Mouse (Mus musculus): ENCODE data around the gene Fam227b. TPM values are rescaled to one million over a fixed set of nuclear protein-coding genes. Genes with fewer than 3 reads are reported as not detected.
A peak's percentile ranks its signal among the peaks of the same experiment; 100 is the strongest.

Gene Fam227b
- polyA plus RNA-seq, 1 experiment from 2014 or later: not detected

DNA sequence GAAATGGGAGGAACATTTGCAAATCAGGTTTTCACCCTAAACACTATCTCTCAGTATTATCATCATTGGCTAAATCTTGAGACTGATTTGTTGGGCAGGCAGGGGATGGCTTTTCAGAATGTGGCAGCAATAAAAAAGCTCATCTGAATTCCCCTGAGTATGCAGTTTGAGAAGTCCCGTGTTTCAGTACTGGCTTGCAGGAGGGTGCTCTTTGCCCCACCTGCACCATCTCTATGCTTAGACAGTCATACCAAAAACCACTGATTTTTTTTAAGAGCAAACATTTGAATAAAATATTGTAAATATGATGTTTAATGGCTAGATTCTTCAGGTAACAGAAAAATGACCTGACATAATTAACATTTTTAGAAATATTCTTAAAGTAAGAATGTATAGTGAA lies 82.1 kb downstream of the Fam227b start:
- Histone ChIP-seq H3K9me3 (ENCODE audit: control insufficient read depth, low read length) (no peaks in the 10 kb centered on the region), H3K36me3 (ENCODE audit: control insufficient read depth, insufficient read depth, low read length) (no peaks in the 10 kb centered on the region), H3K4me2 (ENCODE audit: low read length) (no peak overlapping the region), H3K9ac (ENCODE audit: low read length) (no peak overlapping the region), H3K27ac (ENCODE audit: low read depth) (no peak overlapping the region), H3K27me3 (replicated peaks; ENCODE audit: control insufficient read depth, insufficient read depth, low read length) (no peaks in the 10 kb centered on the region), H3K4me1 (replicated peaks; ENCODE audit: control insufficient read depth, insufficient read depth, low read length) (no peaks in the 10 kb centered on the region), H3K4me3 (ENCODE audit: low read depth, low read length) (no peak overlapping the region)
- no peak for ATAC-seq (replicated peaks; ENCODE audit: low FRiP score, low TSS enrichment, low read depth)
- DNase-seq (ENCODE audit: low spot score): no peak
- WGBS: 58% methylated on average over 1 of the region's 1 CpGs

DNA sequence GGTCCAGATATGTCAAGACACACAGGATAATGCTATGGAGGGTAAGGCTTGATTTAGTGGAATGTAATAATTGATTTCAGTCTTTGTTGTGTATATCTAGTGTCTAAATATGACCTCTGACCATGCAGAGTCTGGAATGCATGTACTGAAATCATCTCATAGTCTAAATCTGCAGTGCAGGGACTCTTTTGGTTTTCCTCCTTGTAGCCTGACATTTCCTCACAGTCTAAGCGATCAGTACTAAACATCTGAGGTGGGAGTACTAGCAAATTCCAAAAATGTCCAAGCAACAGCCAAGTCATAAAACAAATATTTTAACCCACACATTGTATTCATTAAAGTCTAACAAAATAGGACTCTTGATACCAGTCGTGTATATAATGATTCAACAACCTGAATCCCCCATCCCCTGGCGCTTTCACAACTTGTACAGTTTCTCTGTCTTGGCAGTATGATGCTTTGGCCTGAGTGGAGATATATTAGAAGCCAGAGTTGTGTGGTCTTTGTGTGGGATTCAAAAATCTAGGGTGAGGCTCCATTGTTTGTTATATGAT lies 86.4 kb downstream of the Fam227b start:
- DNase-seq (ENCODE audit: low spot score) (no peak), ATAC-seq (replicated peaks; ENCODE audit: low FRiP score, low TSS enrichment, low read depth) (no peak)
- WGBS: 79% methylated on average over 3 of the region's 3 CpGs
- Histone ChIP-seq H3K36me3 (ENCODE audit: control insufficient read depth, insufficient read depth, low read length) (no peaks in the 10 kb centered on the region), H3K4me1 (replicated peaks; ENCODE audit: control insufficient read depth, insufficient read depth, low read length) (peaks cover 4% of the 10 kb centered on the region), H3K27me3 (replicated peaks; ENCODE audit: control insufficient read depth, insufficient read depth, low read length) (no peaks in the 10 kb centered on the region), H3K4me2 (ENCODE audit: low read length) (no peak overlapping the region), H3K9me3 (ENCODE audit: control insufficient read depth, low read length) (no peaks in the 10 kb centered on the region), H3K4me3 (ENCODE audit: low read depth, low read length) (no peak overlapping the region), H3K9ac (ENCODE audit: low read length) (no peak overlapping the region), H3K27ac (ENCODE audit: low read depth) (no peak overlapping the region)

DNA sequence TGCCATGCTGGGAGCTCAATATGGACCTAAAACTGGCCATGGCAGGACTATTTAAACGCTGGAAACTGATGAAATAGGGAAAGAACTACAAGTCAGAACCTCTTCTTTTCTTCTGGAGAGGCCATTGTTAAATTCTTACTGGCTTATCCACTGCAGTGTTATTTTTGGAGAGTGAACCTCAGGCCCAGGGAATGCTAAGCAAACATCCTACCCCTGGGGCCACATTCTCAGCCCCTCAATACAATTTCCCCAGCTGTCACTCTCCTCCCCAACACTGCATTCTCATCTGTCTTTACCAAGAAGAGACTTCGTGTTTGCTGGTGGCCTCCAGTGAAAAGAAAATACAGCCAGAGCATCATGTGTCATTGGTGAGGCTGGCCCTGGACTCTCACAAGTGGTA lies 87.0 kb downstream of the Fam227b start:
- no peak for ATAC-seq (replicated peaks; ENCODE audit: low FRiP score, low TSS enrichment, low read depth)
- no peak overlapping the region for H3K9ac ChIP-seq (ENCODE audit: low read length)
- DNase-seq (ENCODE audit: low spot score): no peak

DNA sequence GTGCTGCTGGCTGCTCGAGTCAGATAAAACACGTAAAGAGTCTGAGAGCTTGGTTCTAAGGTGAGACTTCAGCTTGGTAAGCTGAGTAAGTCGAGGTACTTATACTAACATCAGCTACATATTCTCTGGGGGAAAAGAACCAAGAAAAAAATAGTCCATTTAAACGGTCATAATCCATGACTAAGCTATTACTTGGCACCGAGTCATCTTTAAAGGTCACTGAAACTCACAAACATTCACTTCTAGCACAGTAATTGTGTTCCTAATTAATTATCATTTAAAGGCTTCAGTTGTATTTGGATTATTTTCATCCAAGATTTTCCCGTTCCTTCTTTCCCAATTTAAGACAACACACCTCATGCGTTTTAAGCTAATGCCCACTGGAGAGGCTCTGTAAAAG lies 88.9 kb downstream of the Fam227b start:
- no peak for DNase-seq (ENCODE audit: low spot score)
- no peak overlapping the region for H3K4me3 ChIP-seq (ENCODE audit: low read depth, low read length)
- no peak overlapping the region for H3K27ac ChIP-seq (ENCODE audit: low read depth)
- WGBS: 77% methylated on average over 7 of the region's 7 CpGs
- H3K9ac ChIP-seq (ENCODE audit: low read length): no peak overlapping the region
- H3K36me3 ChIP-seq (ENCODE audit: control insufficient read depth, insufficient read depth, low read length): no peaks in the 10 kb centered on the region
- H3K4me2 ChIP-seq (ENCODE audit: low read length): no peak overlapping the region
- no peak for ATAC-seq (replicated peaks; ENCODE audit: low FRiP score, low TSS enrichment, low read depth)
- H3K4me1 ChIP-seq (replicated peaks; ENCODE audit: control insufficient read depth, insufficient read depth, low read length): peaks cover 4% of the 10 kb centered on the region
- H3K9me3 ChIP-seq (ENCODE audit: control insufficient read depth, low read length): no peaks in the 10 kb centered on the region
- H3K27me3 ChIP-seq (replicated peaks; ENCODE audit: control insufficient read depth, insufficient read depth, low read length): no peaks in the 10 kb centered on the region

More for the DNA sequence above, 87.0 kb downstream of the Fam227b start:
- Histone ChIP-seq H3K4me3 (ENCODE audit: low read depth, low read length) (no peak overlapping the region), H3K36me3 (ENCODE audit: control insufficient read depth, insufficient read depth, low read length) (no peaks in the 10 kb centered on the region), H3K4me1 (replicated peaks; ENCODE audit: control insufficient read depth, insufficient read depth, low read length) (peaks cover 4% of the 10 kb centered on the region), H3K27ac (ENCODE audit: low read depth) (no peak overlapping the region), H3K9me3 (ENCODE audit: control insufficient read depth, low read length) (no peaks in the 10 kb centered on the region), H3K4me2 (ENCODE audit: low read length) (no peak overlapping the region), H3K27me3 (replicated peaks; ENCODE audit: control insufficient read depth, insufficient read depth, low read length) (no peaks in the 10 kb centered on the region)
- 39% methylated on average over 2 of the region's 2 CpGs for WGBS

DNA sequence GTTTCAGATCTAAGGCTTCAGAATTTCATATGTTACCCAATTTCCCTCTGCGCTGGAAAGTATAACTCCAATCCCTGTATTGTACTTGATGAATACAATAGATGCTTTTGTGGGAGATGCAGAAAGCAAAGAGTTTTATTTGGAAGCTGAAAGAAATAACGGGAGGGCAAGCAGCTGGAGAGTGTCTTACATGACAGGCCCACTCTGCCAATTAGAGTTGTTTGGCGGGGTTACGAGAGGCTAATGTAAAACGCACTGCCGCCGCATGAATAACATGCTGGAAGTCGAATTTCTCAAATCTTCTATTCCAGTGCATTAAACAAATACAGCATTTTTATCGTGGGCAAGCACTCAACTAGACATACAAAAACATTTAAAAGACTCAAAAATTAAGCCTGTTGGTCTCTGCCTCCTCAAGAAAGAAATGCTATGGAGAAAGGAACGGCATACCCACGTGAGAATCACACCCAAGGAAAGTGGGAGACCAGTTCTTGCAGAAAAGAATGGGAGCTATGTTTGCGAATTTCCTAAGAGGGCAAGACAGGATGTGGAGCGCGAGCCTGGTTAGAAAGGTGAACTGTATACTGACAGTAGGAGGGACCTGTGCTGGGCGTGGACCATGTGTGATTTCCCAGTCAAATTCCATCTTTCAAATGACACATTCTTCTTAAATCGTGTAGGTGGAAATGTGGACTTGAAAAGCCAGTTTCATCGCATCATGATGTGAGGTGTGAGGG lies 90.6 kb downstream of the Fam227b start:
- H3K9me3 ChIP-seq (ENCODE audit: control insufficient read depth, low read length): no peaks in the 10 kb centered on the region
- peak overlapping the region; percentile 2; the same call in 1 of the 2 replicates for H3K27ac ChIP-seq (ENCODE audit: low read depth)
- H3K27me3 ChIP-seq (replicated peaks; ENCODE audit: control insufficient read depth, insufficient read depth, low read length): no peaks in the 10 kb centered on the region
- WGBS: 49% methylated on average over 17 of the region's 17 CpGs
- peak overlapping the region; percentile 11; the same call in 1 of the 2 replicates for H3K4me2 ChIP-seq (ENCODE audit: low read length)
- peak; percentile 32; the same call in 1 of the 2 replicates for ATAC-seq (replicated peaks; ENCODE audit: low FRiP score, low TSS enrichment, low read depth)
- no peak for DNase-seq (ENCODE audit: low spot score)
- no peak overlapping the region for H3K4me3 ChIP-seq (ENCODE audit: low read depth, low read length)
- H3K4me1 ChIP-seq (replicated peaks; ENCODE audit: control insufficient read depth, insufficient read depth, low read length): peaks cover 4% of the 10 kb centered on the region
- H3K36me3 ChIP-seq (ENCODE audit: control insufficient read depth, insufficient read depth, low read length): no peaks in the 10 kb centered on the region
- H3K9ac ChIP-seq (ENCODE audit: low read length): no peak overlapping the region

DNA sequence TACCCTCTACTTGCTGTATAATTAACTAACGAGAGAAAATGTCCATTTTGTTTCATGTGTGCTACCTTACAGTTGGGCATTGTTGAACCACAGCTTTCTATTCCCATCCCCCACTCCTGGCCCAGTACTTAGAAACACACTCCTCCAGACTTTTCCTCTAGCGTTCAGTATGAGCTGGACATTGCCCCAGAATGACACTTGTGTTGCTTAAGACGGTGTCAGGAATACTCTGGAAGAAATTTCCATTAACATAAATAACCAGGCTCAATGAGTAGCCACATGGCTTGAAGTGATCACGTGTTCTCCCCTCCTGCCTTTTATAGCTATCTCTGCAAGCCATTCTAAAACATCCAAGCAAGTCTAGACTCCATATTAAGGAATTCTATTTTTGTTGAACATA lies 91.2 kb downstream of the Fam227b start:
- no peak for DNase-seq (ENCODE audit: low spot score)
- 42% methylated on average over 4 of the region's 4 CpGs for WGBS
- H3K4me2 ChIP-seq (ENCODE audit: low read length): 0 out of 2 replicates have a peak overlapping the region, but pooled peaks have one; percentile 11
- H3K36me3 ChIP-seq (ENCODE audit: control insufficient read depth, insufficient read depth, low read length): no peaks in the 10 kb centered on the region
- H3K27ac ChIP-seq (ENCODE audit: low read depth): no peak overlapping the region
- H3K4me1 ChIP-seq (replicated peaks; ENCODE audit: control insufficient read depth, insufficient read depth, low read length): peaks cover 4% of the 10 kb centered on the region
- H3K4me3 ChIP-seq (ENCODE audit: low read depth, low read length): no peak overlapping the region
- no peaks in the 10 kb centered on the region for H3K9me3 ChIP-seq (ENCODE audit: control insufficient read depth, low read length)
- ATAC-seq (replicated peaks; ENCODE audit: low FRiP score, low TSS enrichment, low read depth): no peak; the same call in 1 of the 2 replicates
- H3K27me3 ChIP-seq (replicated peaks; ENCODE audit: control insufficient read depth, insufficient read depth, low read length): no peaks in the 10 kb centered on the region
- no peak overlapping the region for H3K9ac ChIP-seq (ENCODE audit: low read length)

DNA sequence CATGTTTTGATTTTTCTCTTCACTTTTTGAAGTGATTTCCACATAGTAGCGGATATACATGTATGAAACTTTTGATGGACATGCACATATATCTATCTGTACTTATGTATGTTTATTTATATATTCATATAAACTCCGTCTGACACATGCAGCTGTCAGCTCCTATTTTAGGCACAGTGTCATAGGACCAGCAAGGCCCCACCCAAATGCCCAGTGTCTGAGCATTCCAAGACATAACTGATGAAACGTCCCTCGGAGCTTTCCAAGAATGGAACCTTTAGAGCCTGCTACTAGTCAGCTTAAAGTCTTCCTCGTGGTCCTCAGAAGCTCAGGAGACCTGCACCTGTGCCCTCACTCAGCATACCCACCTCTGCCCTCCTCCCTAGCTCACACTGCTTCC lies 98.1 kb downstream of the Fam227b start:
- H3K4me2 ChIP-seq (ENCODE audit: low read length): no peak overlapping the region
- no peaks in the 10 kb centered on the region for H3K4me1 ChIP-seq (replicated peaks; ENCODE audit: control insufficient read depth, insufficient read depth, low read length)
- no peaks in the 10 kb centered on the region for H3K27me3 ChIP-seq (replicated peaks; ENCODE audit: control insufficient read depth, insufficient read depth, low read length)
- no peak overlapping the region for H3K4me3 ChIP-seq (ENCODE audit: low read depth, low read length)
- no peak for ATAC-seq (replicated peaks; ENCODE audit: low FRiP score, low TSS enrichment, low read depth)
- no peak overlapping the region for H3K27ac ChIP-seq (ENCODE audit: low read depth)
- H3K36me3 ChIP-seq (ENCODE audit: control insufficient read depth, insufficient read depth, low read length): no peaks in the 10 kb centered on the region
- WGBS: 73% methylated on average over 5 of the region's 5 CpGs
- H3K9ac ChIP-seq (ENCODE audit: low read length): no peak overlapping the region
- no peaks in the 10 kb centered on the region for H3K9me3 ChIP-seq (ENCODE audit: control insufficient read depth, low read length)
- DNase-seq (ENCODE audit: low spot score): no peak

DNA sequence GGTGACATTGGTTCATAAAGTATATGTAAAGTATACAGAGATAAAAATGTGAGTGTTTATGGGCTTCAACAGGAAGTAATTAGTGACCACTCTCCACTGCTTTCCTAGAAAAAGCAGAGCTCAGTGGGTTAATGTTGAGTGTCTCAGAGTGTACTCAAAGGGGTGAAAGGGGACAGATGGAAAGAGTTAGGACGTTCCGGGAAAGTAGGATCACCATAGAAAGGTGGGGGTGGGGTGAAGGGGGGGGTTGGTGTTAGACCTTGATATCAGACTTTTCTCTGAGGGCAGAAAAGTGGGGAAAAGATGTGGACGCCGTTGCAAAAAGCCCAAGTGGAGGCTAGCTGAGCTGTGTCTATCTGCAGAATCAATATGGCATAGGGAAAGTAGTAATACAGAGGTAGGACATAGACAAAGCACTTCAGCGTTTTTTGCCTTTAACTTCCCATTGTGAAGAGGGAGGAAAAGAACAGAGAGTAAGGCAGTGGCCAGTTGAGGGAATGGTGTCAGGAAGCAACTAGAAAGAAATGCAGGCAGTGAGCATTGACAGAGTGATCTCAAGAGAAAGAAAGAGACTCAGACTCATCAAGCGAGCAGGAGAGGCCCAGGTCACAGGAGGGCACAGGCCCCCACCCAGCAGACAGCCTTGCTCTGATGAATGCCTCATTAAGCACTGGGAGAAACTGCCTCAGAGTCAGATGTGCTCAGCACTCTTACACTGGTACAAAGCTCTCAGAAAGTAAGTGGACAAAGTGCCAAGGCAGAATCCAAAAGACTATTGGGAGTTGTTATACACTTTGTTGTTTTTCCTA lies 98.9 kb downstream of the Fam227b start:
- no peak overlapping the region for H3K27ac ChIP-seq (ENCODE audit: low read depth)
- no peaks in the 10 kb centered on the region for H3K27me3 ChIP-seq (replicated peaks; ENCODE audit: control insufficient read depth, insufficient read depth, low read length)
- H3K4me3 ChIP-seq (ENCODE audit: low read depth, low read length): no peak overlapping the region
- no peak overlapping the region for H3K4me2 ChIP-seq (ENCODE audit: low read length)
- no peaks in the 10 kb centered on the region for H3K36me3 ChIP-seq (ENCODE audit: control insufficient read depth, insufficient read depth, low read length)
- H3K9me3 ChIP-seq (ENCODE audit: control insufficient read depth, low read length): no peaks in the 10 kb centered on the region
- no peak for ATAC-seq (replicated peaks; ENCODE audit: low FRiP score, low TSS enrichment, low read depth)
- WGBS: 47% methylated on average over 6 of the region's 6 CpGs
- no peak for DNase-seq (ENCODE audit: low spot score)
- no peaks in the 10 kb centered on the region for H3K4me1 ChIP-seq (replicated peaks; ENCODE audit: control insufficient read depth, insufficient read depth, low read length)
- no peak overlapping the region for H3K9ac ChIP-seq (ENCODE audit: low read length)
